Mouse (Mus musculus): ENCODE measurements around the gene Mast2. TPM values are rescaled to one million over a fixed set of nuclear protein-coding genes. Genes with fewer than 3 reads are reported as not detected.

The Mast2 gene
- polyA plus RNA-seq, 1 experiment from 2014 or later, result 36.5 TPM

DNA sequence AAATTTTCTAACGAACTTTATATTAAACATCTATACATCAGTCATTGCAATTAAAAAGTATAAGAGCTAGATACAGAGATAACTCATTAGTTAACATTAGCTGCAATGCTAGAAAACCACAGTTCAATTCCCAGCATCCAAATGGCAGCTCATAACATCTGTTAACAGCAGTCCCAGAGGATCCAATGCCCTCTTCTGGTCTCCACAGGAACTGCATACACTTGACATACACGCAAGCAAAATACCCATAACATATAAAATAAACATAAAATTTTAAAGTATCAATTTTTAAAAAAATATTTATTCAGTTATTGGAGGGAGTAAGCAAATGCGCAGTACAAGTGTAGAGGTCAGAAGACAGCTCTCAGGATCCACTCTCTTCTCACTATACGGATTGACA lies 28.4 kb downstream of the Mast2 start:
- no peaks in the 10 kb centered on the region for H3K36me3 ChIP-seq (ENCODE audit: control insufficient read depth, insufficient read depth, low read length)
- 94% methylated on average over 4 of the region's 4 CpGs for WGBS
- no peaks in the 10 kb centered on the region for H3K9me3 ChIP-seq (ENCODE audit: control insufficient read depth, low read length)
- H3K9ac ChIP-seq (ENCODE audit: low read length), result no peak overlapping the region
- H3K4me3 ChIP-seq (ENCODE audit: low read depth, low read length), result no peak overlapping the region
- H3K27me3 ChIP-seq (ENCODE audit: control insufficient read depth, insufficient read depth, low read length), result no peaks in the 10 kb centered on the region
- no peak overlapping the region for H3K27ac ChIP-seq (ENCODE audit: low read depth, low read length)
- DNase-seq (ENCODE audit: low spot score), result no peak
- no peak for ATAC-seq (ENCODE audit: insufficient read depth, low FRiP score, low TSS enrichment)
- no peak overlapping the region for H3K4me2 ChIP-seq (ENCODE audit: low read depth)
- H3K4me1 ChIP-seq (ENCODE audit: control insufficient read depth, insufficient read depth, low read length), result no peaks in the 10 kb centered on the region

DNA sequence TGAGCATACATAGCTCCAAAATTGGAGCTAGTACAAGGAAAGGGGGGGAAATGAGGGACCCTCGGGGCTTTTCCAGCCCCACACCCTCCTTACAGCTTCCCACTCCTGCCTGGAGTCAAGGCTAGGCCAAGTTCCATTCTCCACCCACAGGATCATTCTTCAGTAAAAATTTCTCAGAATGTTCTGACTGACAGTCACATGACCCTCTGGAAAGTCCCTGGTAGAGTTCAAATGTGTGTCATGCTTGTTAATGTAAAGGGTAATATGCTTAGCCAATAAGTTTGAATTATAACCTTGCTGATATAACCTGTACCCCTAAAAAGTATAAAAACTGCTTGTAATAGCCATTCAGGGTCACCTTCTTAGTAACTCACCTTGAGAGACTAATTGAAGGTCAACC lies 41.8 kb downstream of the Mast2 start:
- 89% methylated on average over 1 of the region's 1 CpGs for WGBS
- Histone ChIP-seq H3K4me1 (ENCODE audit: control insufficient read depth, insufficient read depth, low read length) (no peaks in the 10 kb centered on the region), H3K9ac (ENCODE audit: low read length) (no peak overlapping the region), H3K27me3 (ENCODE audit: control insufficient read depth, insufficient read depth, low read length) (no peaks in the 10 kb centered on the region), H3K27ac (ENCODE audit: low read depth, low read length) (no peak overlapping the region), H3K4me3 (ENCODE audit: low read depth, low read length) (no peak overlapping the region), H3K36me3 (ENCODE audit: control insufficient read depth, insufficient read depth, low read length) (no peaks in the 10 kb centered on the region), H3K4me2 (ENCODE audit: low read depth) (no peak overlapping the region), H3K9me3 (ENCODE audit: control insufficient read depth, low read length) (no peaks in the 10 kb centered on the region)
- no peak for ATAC-seq (ENCODE audit: insufficient read depth, low FRiP score, low TSS enrichment)
- DNase-seq (ENCODE audit: low spot score), result no peak

DNA sequence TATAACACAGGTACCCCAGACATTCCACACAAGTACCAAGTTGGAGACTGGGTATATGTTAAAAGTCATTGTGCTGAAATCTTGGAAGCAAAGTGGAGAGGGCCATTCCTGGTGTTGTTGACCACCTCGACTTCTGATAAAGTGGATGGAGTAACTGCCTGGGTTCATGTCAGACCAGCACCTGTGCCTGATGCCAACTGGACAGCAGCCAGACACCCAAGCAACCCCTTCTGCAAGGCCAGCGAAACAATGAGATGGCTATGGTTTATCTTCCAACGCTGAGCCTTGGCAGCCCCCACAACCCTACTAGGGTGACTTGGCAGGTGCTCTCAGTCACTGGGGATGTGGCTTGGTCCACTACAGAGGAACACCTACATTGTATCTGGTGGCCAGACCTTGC lies 42.8 kb downstream of the Mast2 start:
- no peak for ATAC-seq (ENCODE audit: insufficient read depth, low FRiP score, low TSS enrichment)
- H3K9ac ChIP-seq (ENCODE audit: low read length), result no peak overlapping the region

DNA sequence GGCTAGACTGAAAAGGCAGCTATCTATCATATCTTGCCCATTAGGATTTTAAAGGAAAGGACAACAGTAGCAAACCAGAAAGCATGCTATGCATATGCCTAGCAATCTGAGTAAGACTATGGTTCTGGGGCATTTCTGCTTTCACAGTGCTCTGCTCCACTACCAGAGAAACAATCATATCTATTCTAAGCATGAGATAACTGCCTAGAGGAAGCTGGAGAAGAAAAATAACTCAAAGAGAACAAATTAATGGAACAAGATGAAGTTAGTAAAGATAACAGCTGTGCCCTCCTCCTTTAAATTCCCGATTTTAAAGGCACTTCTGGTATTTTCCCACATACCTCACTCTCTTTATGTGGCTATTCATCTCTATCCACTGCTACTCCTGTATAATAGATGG lies 51.0 kb downstream of the Mast2 start:
- no peaks in the 10 kb centered on the region for H3K4me1 ChIP-seq (ENCODE audit: control insufficient read depth, insufficient read depth, low read length)
- H3K4me2 ChIP-seq (ENCODE audit: low read depth), result no peak overlapping the region
- H3K9me3 ChIP-seq (ENCODE audit: control insufficient read depth, low read length), result no peaks in the 10 kb centered on the region
- H3K36me3 ChIP-seq (ENCODE audit: control insufficient read depth, insufficient read depth, low read length), result no peaks in the 10 kb centered on the region
- WGBS, result 83% methylated on average over 1 of the region's 1 CpGs
- H3K9ac ChIP-seq (ENCODE audit: low read length), result no peak overlapping the region
- no peak for DNase-seq (ENCODE audit: low spot score)
- H3K27ac ChIP-seq (ENCODE audit: low read depth, low read length), result no peak overlapping the region
- H3K27me3 ChIP-seq (ENCODE audit: control insufficient read depth, insufficient read depth, low read length), result no peaks in the 10 kb centered on the region
- ATAC-seq (ENCODE audit: insufficient read depth, low FRiP score, low TSS enrichment), result no peak
- H3K4me3 ChIP-seq (ENCODE audit: low read depth, low read length), result no peak overlapping the region

More for the DNA sequence above, 42.8 kb downstream of the Mast2 start:
- Histone ChIP-seq H3K4me3 (ENCODE audit: low read depth, low read length) (no peak overlapping the region), H3K4me1 (ENCODE audit: control insufficient read depth, insufficient read depth, low read length) (no peaks in the 10 kb centered on the region), H3K36me3 (ENCODE audit: control insufficient read depth, insufficient read depth, low read length) (no peaks in the 10 kb centered on the region), H3K27me3 (ENCODE audit: control insufficient read depth, insufficient read depth, low read length) (no peaks in the 10 kb centered on the region), H3K27ac (ENCODE audit: low read depth, low read length) (no peak overlapping the region), H3K4me2 (ENCODE audit: low read depth) (no peak overlapping the region), H3K9me3 (ENCODE audit: control insufficient read depth, low read length) (no peaks in the 10 kb centered on the region)
- 90% methylated on average over 3 of the region's 3 CpGs for WGBS
- DNase-seq (ENCODE audit: low spot score), result no peak

DNA sequence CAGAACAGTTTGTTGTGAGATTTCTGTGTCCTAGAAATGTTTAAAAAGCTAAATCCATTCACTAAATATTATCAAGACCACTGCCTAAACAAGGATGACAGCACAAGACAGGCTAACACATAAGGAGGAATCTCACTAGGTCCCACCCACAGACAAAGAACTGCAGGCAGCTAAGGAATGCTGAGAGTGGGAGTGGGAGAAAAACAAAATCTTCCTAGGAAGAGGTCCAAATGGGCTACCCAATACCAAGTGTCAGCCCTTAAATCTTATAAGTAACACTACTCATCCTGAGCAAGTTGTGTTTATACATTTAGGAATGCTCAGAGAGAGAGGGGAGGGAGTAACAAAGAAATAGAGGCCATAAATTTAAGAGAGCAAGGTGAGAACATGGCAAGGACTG lies 52.6 kb downstream of the Mast2 start:
- Histone ChIP-seq H3K36me3 (ENCODE audit: control insufficient read depth, insufficient read depth, low read length) (no peaks in the 10 kb centered on the region), H3K9ac (ENCODE audit: low read length) (no peak overlapping the region), H3K4me3 (ENCODE audit: low read depth, low read length) (no peak overlapping the region), H3K4me1 (ENCODE audit: control insufficient read depth, insufficient read depth, low read length) (no peaks in the 10 kb centered on the region), H3K27me3 (ENCODE audit: control insufficient read depth, insufficient read depth, low read length) (no peaks in the 10 kb centered on the region), H3K9me3 (ENCODE audit: control insufficient read depth, low read length) (no peaks in the 10 kb centered on the region), H3K27ac (ENCODE audit: low read depth, low read length) (no peak overlapping the region), H3K4me2 (ENCODE audit: low read depth) (no peak overlapping the region)
- DNase-seq (ENCODE audit: low spot score) (no peak), ATAC-seq (ENCODE audit: insufficient read depth, low FRiP score, low TSS enrichment) (no peak)

DNA sequence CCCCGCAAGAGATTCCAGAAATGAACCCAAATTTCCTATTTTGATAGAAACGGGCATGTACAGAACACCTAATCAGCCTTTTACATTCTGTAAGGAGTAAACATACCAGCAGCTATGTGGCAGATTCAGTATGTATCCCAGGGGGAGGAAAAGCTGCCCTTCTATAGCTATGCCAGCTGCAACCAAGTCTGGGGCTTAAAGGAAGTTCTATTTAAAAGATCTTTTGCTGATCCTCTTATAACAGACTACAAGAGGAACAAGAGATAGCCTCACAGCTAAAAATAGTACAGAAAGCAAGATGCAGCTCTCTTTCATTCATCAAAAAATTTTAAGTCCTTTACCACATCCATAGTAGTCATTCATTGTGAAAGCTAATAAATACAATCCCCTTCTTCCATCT lies 57.3 kb downstream of the Mast2 start:
- H3K4me2 ChIP-seq (ENCODE audit: low read depth), result no peak overlapping the region
- WGBS, result 80% methylated on average over 2 of the region's 2 CpGs
- no peaks in the 10 kb centered on the region for H3K36me3 ChIP-seq (ENCODE audit: control insufficient read depth, insufficient read depth, low read length)
- H3K27ac ChIP-seq (ENCODE audit: low read depth, low read length), result no peak overlapping the region
- H3K27me3 ChIP-seq (ENCODE audit: control insufficient read depth, insufficient read depth, low read length), result no peaks in the 10 kb centered on the region
- no peak overlapping the region for H3K9ac ChIP-seq (ENCODE audit: low read length)
- DNase-seq (ENCODE audit: low spot score), result no peak
- no peaks in the 10 kb centered on the region for H3K4me1 ChIP-seq (ENCODE audit: control insufficient read depth, insufficient read depth, low read length)
- H3K9me3 ChIP-seq (ENCODE audit: control insufficient read depth, low read length), result no peaks in the 10 kb centered on the region
- ATAC-seq (ENCODE audit: insufficient read depth, low FRiP score, low TSS enrichment), result no peak
- no peak overlapping the region for H3K4me3 ChIP-seq (ENCODE audit: low read depth, low read length)

DNA sequence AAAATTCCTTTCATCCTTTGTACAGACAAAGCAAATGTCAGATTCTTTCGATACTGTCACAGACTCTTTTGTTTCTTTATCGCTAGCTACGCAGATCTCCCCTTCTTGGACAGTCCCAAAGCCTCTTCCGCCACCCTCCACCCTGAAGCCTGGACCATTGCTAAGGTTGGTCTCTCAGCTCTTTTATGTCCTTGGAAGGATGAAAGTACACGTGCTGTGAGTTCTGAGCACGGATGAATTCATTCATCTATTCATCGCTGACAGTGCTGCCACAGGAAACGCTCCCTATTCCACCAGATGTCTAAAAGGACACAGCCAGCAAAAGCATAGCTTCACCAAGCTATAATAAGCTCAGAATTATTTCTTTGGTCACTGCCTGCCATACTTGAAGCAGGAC lies 58.0 kb downstream of the Mast2 start:
- no peaks in the 10 kb centered on the region for H3K9me3 ChIP-seq (ENCODE audit: control insufficient read depth, low read length)
- no peaks in the 10 kb centered on the region for H3K4me1 ChIP-seq (ENCODE audit: control insufficient read depth, insufficient read depth, low read length)
- no peak for ATAC-seq (ENCODE audit: insufficient read depth, low FRiP score, low TSS enrichment)
- H3K4me2 ChIP-seq (ENCODE audit: low read depth), result no peak overlapping the region
- H3K4me3 ChIP-seq (ENCODE audit: low read depth, low read length), result no peak overlapping the region
- H3K36me3 ChIP-seq (ENCODE audit: control insufficient read depth, insufficient read depth, low read length), result no peaks in the 10 kb centered on the region
- H3K9ac ChIP-seq (ENCODE audit: low read length), result no peak overlapping the region
- H3K27ac ChIP-seq (ENCODE audit: low read depth, low read length), result peak overlapping the region; percentile 62; the same call in 1 of the 2 replicates
- H3K27me3 ChIP-seq (ENCODE audit: control insufficient read depth, insufficient read depth, low read length), result no peaks in the 10 kb centered on the region
- DNase-seq (ENCODE audit: low spot score), result peak; percentile 10
- WGBS, result 27% methylated on average over 8 of the region's 8 CpGs

DNA sequence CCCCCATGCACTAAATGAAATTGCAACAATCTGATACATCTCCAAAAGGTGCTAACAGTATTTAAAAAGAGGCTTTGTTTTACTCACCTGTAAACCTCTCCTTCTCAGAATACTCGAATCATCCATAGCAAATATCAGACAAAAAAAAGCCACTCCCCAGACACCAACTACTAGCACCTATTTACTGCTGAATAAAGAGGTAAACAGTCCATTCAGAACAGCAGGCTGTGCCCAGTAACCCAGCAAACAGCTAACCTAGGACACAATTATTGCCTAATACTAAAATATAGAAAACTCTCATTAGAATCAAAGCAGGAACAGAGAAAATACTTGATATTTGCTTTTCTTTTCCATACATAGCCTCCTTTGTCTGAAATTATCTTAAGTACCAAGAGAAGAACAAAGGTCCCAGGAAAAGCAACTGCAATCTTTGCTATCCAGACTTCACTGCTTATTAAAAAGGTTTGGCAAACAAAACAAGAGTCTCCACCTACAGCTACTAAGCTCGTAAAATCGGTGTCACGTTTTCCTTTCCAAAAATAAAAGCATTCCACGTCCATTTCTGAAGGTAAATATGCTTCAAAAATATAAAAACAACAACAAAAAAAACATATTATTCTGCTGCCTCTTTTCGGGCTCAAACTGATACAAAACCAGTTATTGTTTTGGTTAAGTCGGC lies 58.6 kb downstream of the Mast2 start:
- WGBS, result 66% methylated on average over 7 of the region's 7 CpGs
- no peak overlapping the region; the same call in 1 of the 2 replicates for H3K9ac ChIP-seq (ENCODE audit: low read length)
- no peak overlapping the region for H3K27ac ChIP-seq (ENCODE audit: low read depth, low read length)

DNA sequence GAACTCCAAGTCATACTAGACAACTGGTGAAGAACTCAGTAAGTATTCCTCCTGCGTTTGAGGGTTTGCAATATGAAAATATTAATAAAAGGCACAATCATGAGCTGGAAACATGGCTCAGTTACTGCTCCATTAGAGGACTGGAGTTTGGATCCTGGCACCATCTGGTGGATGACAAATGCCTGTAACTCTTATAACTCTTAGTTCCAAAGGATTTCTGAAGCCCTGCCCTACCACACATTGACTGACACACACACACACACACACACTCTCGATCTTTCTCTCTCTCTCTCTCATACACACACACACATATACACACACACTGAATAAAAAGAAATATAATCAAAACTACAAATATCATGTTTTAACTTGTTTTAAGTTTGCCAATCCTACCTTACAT lies 60.1 kb downstream of the Mast2 start:
- Histone ChIP-seq H3K4me3 (ENCODE audit: low read depth, low read length) (no peak overlapping the region), H3K4me2 (ENCODE audit: low read depth) (no peak overlapping the region), H3K9me3 (ENCODE audit: control insufficient read depth, low read length) (no peaks in the 10 kb centered on the region), H3K9ac (ENCODE audit: low read length) (no peak overlapping the region), H3K27me3 (ENCODE audit: control insufficient read depth, insufficient read depth, low read length) (no peaks in the 10 kb centered on the region), H3K27ac (ENCODE audit: low read depth, low read length) (no peak overlapping the region), H3K36me3 (ENCODE audit: control insufficient read depth, insufficient read depth, low read length) (no peaks in the 10 kb centered on the region), H3K4me1 (ENCODE audit: control insufficient read depth, insufficient read depth, low read length) (no peaks in the 10 kb centered on the region)
- WGBS, result 86% methylated on average over 2 of the region's 2 CpGs
- no peak for ATAC-seq (ENCODE audit: insufficient read depth, low FRiP score, low TSS enrichment)
- no peak for DNase-seq (ENCODE audit: low spot score)

More for the DNA sequence above, 58.6 kb downstream of the Mast2 start:
- no peak for DNase-seq (ENCODE audit: low spot score)
- Histone ChIP-seq H3K27me3 (ENCODE audit: control insufficient read depth, insufficient read depth, low read length) (no peaks in the 10 kb centered on the region), H3K4me3 (ENCODE audit: low read depth, low read length) (no peak overlapping the region), H3K4me2 (ENCODE audit: low read depth) (no peak overlapping the region), H3K4me1 (ENCODE audit: control insufficient read depth, insufficient read depth, low read length) (no peaks in the 10 kb centered on the region), H3K9me3 (ENCODE audit: control insufficient read depth, low read length) (no peaks in the 10 kb centered on the region), H3K36me3 (ENCODE audit: control insufficient read depth, insufficient read depth, low read length) (no peaks in the 10 kb centered on the region)
- no peak for ATAC-seq (ENCODE audit: insufficient read depth, low FRiP score, low TSS enrichment)
